Mouse (Mus musculus) forebrain, embryonic 12.5 days (tissue): ENCODE results near the gene Cap1. TPM values are rescaled to one million over a fixed set of nuclear protein-coding genes. Genes with fewer than 3 reads are reported as not detected.
"Not testable (repeated sequence)": the region's sequence is repeated elsewhere in the genome, so short reads cannot be mapped to it uniquely, and the experiment has no call there.

Experiments
- ATAC-seq: fragments of 200-750 bp; cut with Nextera tagmentation; 2 replicates; pipeline ENCODE4 v1.8.0; 2017; ENCODE audit warnings: moderate TSS enrichment; ENCODE audit not compliant: low FRiP score
- H3K27ac ChIP-seq: fragments of 300-500 bp; sonication (generic); 2 replicates; pipeline ENCODE4 v1.5.1; 2016; ENCODE audit warnings: mild to moderate bottlenecking
- H3K27me3 ChIP-seq: fragments of 300-500 bp; sonication (generic); 2 replicates; pipeline ENCODE4 v1.6.1; 2016; ENCODE audit warnings: mild to moderate bottlenecking
- H3K36me3 ChIP-seq: fragments of 300-500 bp; sonication (generic); replicated peaks from 2 replicates; pipeline ENCODE4 v1.6.1; 2016; ENCODE audit warnings: mild to moderate bottlenecking
- H3K4me1 ChIP-seq: fragments of 300-500 bp; sonication (generic); 2 replicates; pipeline ENCODE4 v1.6.1; 2016
- H3K4me2 ChIP-seq: fragments of 300-500 bp; sonication (generic); 2 replicates; pipeline ENCODE4 v1.6.1; 2016; ENCODE audit warnings: mild to moderate bottlenecking, moderate library complexity
- H3K4me3 ChIP-seq: fragments of 300-500 bp; sonication (generic); replicated peaks from 2 replicates; pipeline ENCODE4 v1.5.1; 2016; ENCODE audit warnings: mild to moderate bottlenecking
- H3K9ac ChIP-seq: fragments of 300-500 bp; sonication (generic); 2 replicates; pipeline ENCODE4 v1.6.1; 2016; ENCODE audit warnings: mild to moderate bottlenecking
- H3K9me3 ChIP-seq: fragments of 300-500 bp; sonication (generic); 2 replicates; pipeline ENCODE4 v1.6.1; 2016
- WGBS: fragments of 180-500 bp; shearing (Covaris S2); methylation state at CpG from one replicate; pipeline ENCODE4 v1.1.7; 2016; 5-methylcytosine and 5-hydroxymethylcytosine counted together
- polyA plus RNA-seq: library from polyadenylated mRNA; unstranded; fragments of >200 nt; fragmentation: Nextera tagmentation; extraction: Ambion mirVana; gene quantifications from 2 replicates; pipeline ENCODE4 v1.2.1, GENCODE M21; 2016

The Cap1 gene
- polyA plus RNA-seq, 1 experiment from 2014 or later = 28.1 TPM

- ATAC-seq, H3K9ac ChIP-seq, H3K36me3 ChIP-seq, H3K4me1 ChIP-seq, H3K9me3 ChIP-seq, H3K4me3 ChIP-seq, H3K27ac ChIP-seq, H3K27me3 ChIP-seq, H3K4me2 ChIP-seq: not testable (repeated sequence)
- 34% methylated on average over 10 of the region's 10 CpGs for WGBS
These were observed 64.9 kb downstream of the Cap1 start for GRCm38 (mm10) chr4:122820941-122821340.

GRCm38 (mm10) chr4:122816202-122816601 lies 69.7 kb downstream of the Cap1 start:
- H3K27ac ChIP-seq = no peak overlapping the region
- H3K27me3 ChIP-seq = no peaks in the 10 kb centered on the region
- H3K4me1 ChIP-seq = no peaks in the 10 kb centered on the region
- no peak overlapping the region for H3K4me2 ChIP-seq
- H3K9ac ChIP-seq = no peak overlapping the region
- no peak for ATAC-seq
- no peaks in the 10 kb centered on the region for H3K9me3 ChIP-seq
- 75% methylated on average over 1 of the region's 1 CpGs for WGBS
- no peaks in the 10 kb centered on the region for H3K36me3 ChIP-seq
- H3K4me3 ChIP-seq = no peak overlapping the region

DNA sequence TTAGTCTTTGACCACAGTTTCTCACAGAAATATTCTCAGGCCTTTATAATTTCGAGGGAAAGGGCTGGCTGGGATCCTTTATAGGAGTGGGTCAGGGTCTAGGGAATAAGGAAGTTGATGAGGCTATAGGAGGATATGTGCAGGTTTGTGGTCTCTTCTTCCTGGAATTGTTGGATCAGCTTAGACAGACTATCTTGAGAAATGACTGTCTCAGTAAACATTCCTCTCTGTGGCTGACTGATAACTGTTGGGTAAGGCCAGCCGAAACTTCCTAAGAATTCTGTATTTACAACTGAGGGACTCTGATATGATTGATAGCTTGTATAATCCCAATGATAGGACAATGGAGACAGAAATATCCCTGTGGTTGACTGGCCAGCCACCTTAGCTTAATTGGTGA lies 74.0 kb downstream of the Cap1 start:
- no peaks in the 10 kb centered on the region for H3K4me1 ChIP-seq
- H3K4me3 ChIP-seq = no peak overlapping the region
- H3K9ac ChIP-seq = no peak overlapping the region
- no peaks in the 10 kb centered on the region for H3K9me3 ChIP-seq
- H3K27ac ChIP-seq = no peak overlapping the region
- no peaks in the 10 kb centered on the region for H3K27me3 ChIP-seq
- no peaks in the 10 kb centered on the region for H3K36me3 ChIP-seq
- no peak for ATAC-seq
- H3K4me2 ChIP-seq = no peak overlapping the region
- WGBS = 71% methylated on average over 2 of the region's 2 CpGs

DNA sequence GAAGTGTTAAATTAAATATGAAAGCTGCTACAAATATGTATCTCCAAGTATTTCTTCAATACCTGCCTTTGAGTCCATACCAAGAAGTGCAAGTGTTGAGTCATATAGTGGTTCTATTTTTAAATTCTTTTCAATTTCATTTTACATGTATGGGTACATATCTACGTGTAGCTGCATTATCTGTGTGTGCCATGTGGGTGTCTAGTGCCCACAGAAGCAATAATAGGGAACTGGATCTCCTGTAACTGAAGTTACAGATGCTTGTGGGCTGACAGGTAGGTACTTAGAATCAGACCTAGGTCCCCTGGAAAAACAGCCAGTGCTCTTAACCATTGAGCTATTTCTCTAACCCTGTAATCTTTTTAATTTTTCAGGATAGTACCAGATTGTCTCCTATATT lies 74.7 kb downstream of the Cap1 start:
- ATAC-seq = no peak
- 63% methylated on average over 1 of the region's 1 CpGs for WGBS
- no peaks in the 10 kb centered on the region for H3K4me1 ChIP-seq
- H3K9me3 ChIP-seq = no peaks in the 10 kb centered on the region
- H3K4me3 ChIP-seq = no peak overlapping the region
- H3K9ac ChIP-seq = no peak overlapping the region
- no peak overlapping the region for H3K27ac ChIP-seq
- no peaks in the 10 kb centered on the region for H3K27me3 ChIP-seq
- no peaks in the 10 kb centered on the region for H3K36me3 ChIP-seq
- no peak overlapping the region for H3K4me2 ChIP-seq

Other genes with a start within 250 kb of the Cap1 start
- gene 9530002B09Rik, start 196.8 kb downstream of the Cap1 start, polyA plus RNA-seq = not detected in 2 replicates
- 69.4 and 70.1 TPM in 2 replicates for gene Ppt1, start 49.8 kb downstream of the Cap1 start, polyA plus RNA-seq
- 21.7 TPM in 2 replicates for gene Mfsd2a, start 75.1 kb upstream of the Cap1 start, polyA plus RNA-seq
- gene Mycl, start 109.6 kb upstream of the Cap1 start, polyA plus RNA-seq = 84.0 and 84.3 TPM in 2 replicates
- 29.3 and 29.7 TPM in 2 replicates for gene Trit1, start 130.5 kb upstream of the Cap1 start, polyA plus RNA-seq
- gene Bmp8b, start 219.1 kb upstream of the Cap1 start, polyA plus RNA-seq = 0.17 and 0.24 TPM in 2 replicates
- 0.15 and 0.17 TPM in 2 replicates for gene Oxct2b, start 230.2 kb upstream of the Cap1 start, polyA plus RNA-seq